Mouse (Mus musculus): ENCODE measurements at regions not wholly inside any gene's neighbourhood (a gene's known extent, or its start where the extent isn't known, plus 50 kb on each side); places are given as distances from the start of the nearest gene placed in this dataset.
A peak's percentile ranks its signal among the peaks of the same experiment; 100 is the strongest.

GRCm38 (mm10) chr2:114844389-114844771 lies 189.6 kb upstream of the Dph6 start:
- Histone ChIP-seq H3K4me1 (no peaks in the 10 kb centered on the region), H3K27me3 (replicated peaks) (no peaks in the 10 kb centered on the region), H3K4me3 (no peak overlapping the region), H3K36me3 (no peaks in the 10 kb centered on the region), H3K9me3 (no peaks in the 10 kb centered on the region), H3K9ac (no peak overlapping the region), H3K27ac (no peak overlapping the region), H3K4me2 (replicated peaks) (no peak overlapping the region)
- ATAC-seq (ENCODE audit: low FRiP score, low read depth): no peak
- 77% methylated on average over 3 of the region's 3 CpGs for WGBS

- H3K4me1 ChIP-seq: no peaks in the 10 kb centered on the region
- no peak for ATAC-seq (ENCODE audit: low FRiP score, low read depth)
- no peak overlapping the region for H3K4me3 ChIP-seq
- 90% methylated on average over 5 of the region's 5 CpGs for WGBS
- H3K27me3 ChIP-seq (replicated peaks): no peaks in the 10 kb centered on the region
- H3K27ac ChIP-seq: no peak overlapping the region
- H3K36me3 ChIP-seq: no peaks in the 10 kb centered on the region
- H3K9ac ChIP-seq: no peak overlapping the region
- no peaks in the 10 kb centered on the region for H3K9me3 ChIP-seq
- no peak overlapping the region for H3K4me2 ChIP-seq (replicated peaks)
These were observed 193.7 kb upstream of the Dph6 start for GRCm38 (mm10) chr2:114848439-114848838.

GRCm38 (mm10) chr2:114848914-114849313 lies 194.2 kb upstream of the Dph6 start:
- no peak overlapping the region for H3K9ac ChIP-seq
- no peaks in the 10 kb centered on the region for H3K27me3 ChIP-seq (replicated peaks)
- no peak overlapping the region for H3K4me3 ChIP-seq
- H3K4me2 ChIP-seq (replicated peaks): no peak overlapping the region
- no peaks in the 10 kb centered on the region for H3K4me1 ChIP-seq
- no peak overlapping the region for H3K27ac ChIP-seq
- no peak for ATAC-seq (ENCODE audit: low FRiP score, low read depth)
- H3K36me3 ChIP-seq: no peaks in the 10 kb centered on the region
- 88% methylated on average over 2 of the region's 2 CpGs for WGBS
- no peaks in the 10 kb centered on the region for H3K9me3 ChIP-seq

DNA sequence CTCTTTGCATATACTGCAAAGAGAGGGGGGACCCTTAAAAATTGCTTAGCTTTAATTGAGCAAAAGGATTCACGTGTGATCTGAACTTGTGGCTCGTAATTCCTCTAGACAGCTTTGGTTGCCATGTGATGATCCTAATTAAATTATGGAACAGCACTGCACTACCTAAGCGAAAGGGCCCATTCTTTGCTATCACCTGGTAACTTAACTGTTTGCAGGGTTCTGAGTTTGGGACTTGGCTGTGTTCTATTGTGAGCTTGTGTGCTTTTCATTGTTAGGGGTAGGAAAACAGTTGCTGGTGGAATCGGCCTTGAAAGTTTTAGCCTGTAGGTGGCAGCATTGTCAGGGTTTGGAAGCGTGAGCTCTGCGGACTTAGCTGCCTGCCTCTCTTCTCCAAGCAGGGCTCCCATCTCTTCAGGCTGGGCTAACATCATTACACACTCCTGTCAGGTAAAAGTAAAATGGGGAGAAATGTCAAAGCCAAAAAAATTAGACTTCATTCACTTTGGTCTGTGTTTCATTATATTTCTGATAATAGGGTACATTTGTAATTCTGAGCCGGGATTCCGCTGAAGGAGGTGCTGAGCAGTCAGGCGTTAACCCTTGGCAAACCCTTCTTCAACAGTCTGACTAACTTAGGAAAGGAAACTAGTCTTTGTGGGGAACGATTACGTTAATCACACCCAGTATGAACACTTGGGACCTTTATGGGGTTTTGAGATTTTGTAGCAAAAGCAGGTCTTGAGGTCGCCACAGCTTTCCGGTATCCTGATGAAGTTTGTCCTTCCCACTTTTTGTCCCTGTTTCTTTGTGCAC lies 199.2 kb upstream of the Dph6 start:
- Histone ChIP-seq H3K27ac (no peak overlapping the region), H3K9me3 (no peaks in the 10 kb centered on the region), H3K4me1 (no peaks in the 10 kb centered on the region), H3K4me2 (replicated peaks) (no peak overlapping the region), H3K4me3 (no peak overlapping the region), H3K36me3 (no peaks in the 10 kb centered on the region), H3K27me3 (replicated peaks) (no peaks in the 10 kb centered on the region), H3K9ac (no peak overlapping the region)
- 46% methylated on average over 13 of the region's 13 CpGs for WGBS
- ATAC-seq (ENCODE audit: low FRiP score, low read depth): peak; percentile 61

DNA sequence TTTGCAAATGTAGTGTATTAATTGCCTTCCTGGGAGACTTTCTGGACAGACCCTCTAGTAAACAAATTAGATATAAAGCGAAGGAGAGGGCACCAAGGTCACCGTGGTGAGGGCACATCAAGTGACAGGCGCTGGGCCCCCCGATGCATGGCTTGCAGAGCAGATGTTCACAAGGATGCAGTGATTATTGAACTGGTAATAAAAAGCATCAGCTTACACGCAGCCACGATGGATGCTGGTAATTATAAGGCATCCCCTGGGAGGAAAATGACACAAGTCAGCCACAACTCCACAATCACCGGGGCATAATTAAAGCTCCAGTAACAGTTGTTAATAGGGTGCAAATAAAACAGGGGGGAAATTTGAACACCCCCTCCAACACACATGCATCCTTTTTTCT lies 217.5 kb upstream of the Dph6 start:
- Histone ChIP-seq H3K36me3 (no peaks in the 10 kb centered on the region), H3K4me2 (replicated peaks) (no peak overlapping the region), H3K27ac (no peak overlapping the region), H3K9me3 (no peaks in the 10 kb centered on the region), H3K27me3 (replicated peaks) (no peaks in the 10 kb centered on the region), H3K4me1 (peaks cover 3% of the 10 kb centered on the region; the same call in 1 of the 2 replicates), H3K9ac (no peak overlapping the region), H3K4me3 (no peak overlapping the region)
- 18% methylated on average over 7 of the region's 7 CpGs for WGBS
- peak; percentile 79 for ATAC-seq (ENCODE audit: low FRiP score, low read depth)

DNA sequence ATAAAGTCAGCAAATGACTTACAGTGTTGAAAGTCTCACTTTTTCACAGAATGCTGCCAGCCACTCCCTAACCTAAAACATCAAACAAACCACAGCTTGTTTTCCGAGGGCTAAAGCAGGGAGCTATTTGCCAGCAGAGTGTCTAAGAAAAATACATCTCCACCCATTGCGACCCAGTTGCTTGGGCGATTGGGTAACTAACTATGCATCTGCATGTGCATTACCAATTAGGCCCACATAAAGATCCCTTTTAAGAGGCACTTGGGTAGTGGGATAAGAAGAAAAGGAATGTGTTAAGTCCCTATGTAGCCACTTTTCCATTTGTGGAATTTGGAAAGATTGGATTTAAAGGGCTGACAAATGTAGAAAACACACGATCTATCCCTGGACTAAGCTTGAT lies 218.3 kb upstream of the Dph6 start:
- Histone ChIP-seq H3K27me3 (replicated peaks) (no peaks in the 10 kb centered on the region), H3K9ac (no peak overlapping the region), H3K4me3 (no peak overlapping the region), H3K36me3 (no peaks in the 10 kb centered on the region), H3K4me2 (replicated peaks) (no peak overlapping the region), H3K9me3 (no peaks in the 10 kb centered on the region), H3K4me1 (peaks cover 3% of the 10 kb centered on the region; the same call in 1 of the 2 replicates), H3K27ac (no peak overlapping the region)
- no peak for ATAC-seq (ENCODE audit: low FRiP score, low read depth)
- WGBS: 57% methylated on average over 4 of the region's 4 CpGs

GRCm38 (mm10) chr2:114879084-114879483 lies 224.3 kb upstream of the Dph6 start:
- no peak overlapping the region for H3K4me2 ChIP-seq (replicated peaks)
- no peak overlapping the region for H3K9ac ChIP-seq
- no peaks in the 10 kb centered on the region for H3K36me3 ChIP-seq
- no peaks in the 10 kb centered on the region for H3K4me1 ChIP-seq
- H3K27me3 ChIP-seq (replicated peaks): no peaks in the 10 kb centered on the region
- WGBS: 52% methylated on average over 2 of the region's 2 CpGs
- H3K9me3 ChIP-seq: no peaks in the 10 kb centered on the region
- ATAC-seq (ENCODE audit: low FRiP score, low read depth): no peak
- H3K27ac ChIP-seq: no peak overlapping the region
- H3K4me3 ChIP-seq: no peak overlapping the region

DNA sequence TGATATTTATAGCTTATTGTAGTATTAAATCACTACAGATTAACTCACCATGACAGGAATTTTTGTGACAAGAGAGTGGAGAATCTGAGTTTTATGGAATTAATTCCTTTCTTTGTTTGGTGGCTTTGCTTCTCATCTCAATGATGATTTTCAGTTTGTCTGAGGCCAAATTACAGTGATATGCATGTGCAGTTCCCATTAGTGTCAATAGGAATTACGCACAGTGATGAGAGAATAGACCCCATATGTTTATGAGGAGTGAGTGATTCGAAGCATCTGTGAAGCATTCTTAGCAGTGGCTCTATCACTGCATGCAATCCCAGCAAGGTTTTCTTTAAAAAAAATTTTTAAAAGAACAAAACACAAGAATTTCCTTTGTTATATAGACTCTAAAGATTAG lies 225.0 kb upstream of the Dph6 start:
- no peak overlapping the region for H3K4me3 ChIP-seq
- no peaks in the 10 kb centered on the region for H3K27me3 ChIP-seq (replicated peaks)
- no peak overlapping the region for H3K9ac ChIP-seq
- WGBS: 68% methylated on average over 2 of the region's 2 CpGs
- no peaks in the 10 kb centered on the region for H3K9me3 ChIP-seq
- no peak for ATAC-seq (ENCODE audit: low FRiP score, low read depth)
- H3K36me3 ChIP-seq: no peaks in the 10 kb centered on the region
- no peak overlapping the region for H3K27ac ChIP-seq
- no peak overlapping the region for H3K4me2 ChIP-seq (replicated peaks)
- no peaks in the 10 kb centered on the region for H3K4me1 ChIP-seq

DNA sequence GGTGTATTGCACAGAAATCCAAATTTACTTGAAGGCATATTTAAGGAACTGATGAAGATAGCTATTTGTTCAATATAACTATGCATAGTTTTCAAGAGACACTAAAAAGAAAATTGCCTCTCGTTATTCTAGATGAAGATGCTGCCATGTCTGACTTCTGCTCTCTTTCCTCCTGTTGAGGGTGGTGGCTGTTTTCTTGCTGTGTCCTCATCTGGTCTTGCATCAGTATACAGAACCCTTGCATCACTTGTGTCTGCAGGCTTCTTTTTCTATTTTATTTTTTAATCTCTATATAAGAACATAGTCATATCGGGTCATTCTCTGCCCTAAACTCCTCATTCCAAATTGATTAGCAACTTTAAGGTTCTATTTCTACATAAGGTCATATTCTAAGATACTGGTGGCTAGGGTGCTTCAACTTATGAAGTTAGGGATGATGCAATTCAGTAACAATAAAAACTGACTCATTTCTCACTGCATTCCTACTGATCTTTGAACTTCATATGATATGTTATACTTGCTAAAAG lies 231.0 kb upstream of the Dph6 start:
- ATAC-seq (ENCODE audit: low FRiP score, low read depth): no peak
- Histone ChIP-seq H3K27me3 (replicated peaks) (no peaks in the 10 kb centered on the region), H3K9ac (no peak overlapping the region), H3K4me2 (replicated peaks) (no peak overlapping the region), H3K27ac (no peak overlapping the region), H3K4me3 (no peak overlapping the region), H3K9me3 (no peaks in the 10 kb centered on the region), H3K36me3 (no peaks in the 10 kb centered on the region), H3K4me1 (no peaks in the 10 kb centered on the region)
- WGBS: 89% methylated on average over 2 of the region's 2 CpGs

DNA sequence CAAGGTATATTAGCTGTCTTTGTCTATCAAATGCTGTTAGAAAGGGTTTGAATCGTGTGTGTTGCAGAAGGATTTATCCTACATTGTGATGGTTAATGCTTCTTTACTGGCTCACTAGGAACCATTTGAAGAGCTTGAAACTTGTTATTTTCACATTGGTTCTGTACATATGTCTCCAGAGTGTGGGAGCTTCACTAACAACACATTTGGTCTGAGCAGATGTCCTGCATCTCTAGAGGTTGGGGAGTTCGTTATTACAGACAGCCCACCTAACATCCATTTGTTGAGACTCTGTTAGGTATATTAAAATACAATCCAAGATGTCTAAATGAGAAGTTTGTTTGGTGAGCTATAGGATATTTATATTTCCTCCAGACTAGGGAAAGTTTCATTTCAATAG lies 244.0 kb upstream of the Dph6 start:
- ATAC-seq (ENCODE audit: low FRiP score, low read depth): no peak
- no peak overlapping the region for H3K4me3 ChIP-seq
- 83% methylated on average over 2 of the region's 2 CpGs for WGBS
- no peaks in the 10 kb centered on the region for H3K9me3 ChIP-seq
- H3K9ac ChIP-seq: no peak overlapping the region
- no peaks in the 10 kb centered on the region for H3K4me1 ChIP-seq
- H3K27ac ChIP-seq: no peak overlapping the region
- H3K27me3 ChIP-seq (replicated peaks): no peaks in the 10 kb centered on the region
- H3K4me2 ChIP-seq (replicated peaks): no peak overlapping the region
- no peaks in the 10 kb centered on the region for H3K36me3 ChIP-seq

DNA sequence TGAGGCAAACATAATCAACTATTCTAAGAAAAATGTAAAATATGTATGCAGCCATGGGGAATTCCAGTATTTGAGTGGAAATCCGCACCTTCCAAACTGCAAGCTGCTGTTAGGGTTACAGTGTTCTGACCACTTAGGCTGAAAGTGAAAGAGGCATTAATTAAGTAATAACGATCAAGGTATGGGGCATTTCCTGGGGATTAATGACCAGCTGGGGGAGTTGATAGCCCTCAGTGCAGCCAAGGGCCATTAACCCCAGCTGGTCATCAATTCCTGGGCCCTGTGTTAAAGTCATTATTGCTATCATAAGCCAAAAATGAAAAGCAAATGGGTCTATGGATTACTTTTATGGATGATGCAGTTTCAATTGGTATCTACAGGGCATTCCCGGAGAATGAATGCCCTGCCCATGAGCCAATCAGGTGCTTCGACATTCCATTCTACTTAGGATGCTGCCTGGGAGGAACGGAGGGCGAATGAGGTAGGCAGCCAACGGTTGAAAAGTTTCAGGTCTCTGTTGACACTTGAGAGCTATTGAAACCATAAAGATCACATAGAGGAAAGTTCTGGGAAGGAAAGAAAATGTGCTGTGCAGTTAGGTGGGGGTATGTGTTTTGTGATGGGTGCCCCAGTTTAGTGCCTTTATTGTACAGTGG lies 257.2 kb upstream of the Dph6 start:
- Histone ChIP-seq H3K36me3 (no peaks in the 10 kb centered on the region), H3K9me3 (no peaks in the 10 kb centered on the region), H3K4me2 (replicated peaks) (no peak overlapping the region), H3K27ac (no peak overlapping the region), H3K4me3 (no peak overlapping the region), H3K9ac (no peak overlapping the region), H3K4me1 (no peaks in the 10 kb centered on the region), H3K27me3 (replicated peaks) (no peaks in the 10 kb centered on the region)
- WGBS: 29% methylated on average over 7 of the region's 7 CpGs
- ATAC-seq (ENCODE audit: low FRiP score, low read depth): peak; percentile 29; the same call in 1 of the 2 replicates

DNA sequence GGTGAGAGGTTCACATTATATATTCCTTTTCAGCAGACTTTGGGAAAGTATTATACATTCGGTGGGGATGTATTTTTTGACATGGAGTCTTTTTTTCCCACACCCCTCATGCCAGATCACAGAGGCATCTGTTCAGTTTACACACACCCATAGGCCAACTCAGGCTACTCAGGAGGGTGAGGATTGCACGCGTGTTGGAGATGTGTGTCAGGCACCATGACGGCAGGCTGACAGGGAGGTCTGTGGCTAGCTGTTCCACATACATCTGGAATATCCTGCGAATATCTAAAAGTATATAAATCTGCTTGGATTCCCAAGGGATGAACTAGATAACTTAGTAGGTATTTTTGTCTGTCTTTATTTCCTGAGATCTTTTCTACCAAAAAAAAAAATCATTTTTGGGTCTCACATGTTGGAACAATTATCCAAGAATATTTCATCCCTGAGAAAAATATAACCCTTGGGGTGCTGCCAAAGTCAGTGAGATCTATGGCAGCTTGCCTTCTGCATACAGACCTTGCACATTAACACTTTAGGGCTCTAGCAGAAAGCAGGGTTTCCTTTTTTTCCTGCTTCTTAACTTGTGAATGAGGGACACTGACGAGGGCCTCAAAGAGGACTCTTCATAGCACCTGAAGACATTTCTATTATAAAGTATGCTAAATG lies 260.4 kb upstream of the Dph6 start:
- WGBS: 84% methylated on average over 6 of the region's 6 CpGs
- Histone ChIP-seq H3K36me3 (no peaks in the 10 kb centered on the region), H3K4me1 (no peaks in the 10 kb centered on the region), H3K4me3 (no peak overlapping the region), H3K9me3 (no peaks in the 10 kb centered on the region), H3K27ac (no peak overlapping the region), H3K27me3 (replicated peaks) (no peaks in the 10 kb centered on the region), H3K4me2 (replicated peaks) (no peak overlapping the region), H3K9ac (no peak overlapping the region)
- no peak for ATAC-seq (ENCODE audit: low FRiP score, low read depth)

Data from neural tube, embryonic 12.5 days (tissue).